Mouse (Mus musculus) MEL-GATA-1-ER (cell line): ENCODE data around the gene Obp2b.

Source experiments
- DNase-seq: peaks from one replicate; pipeline ENCODE4 v3.0.0-alpha.2; 2012; ENCODE audit warnings: low read depth; ENCODE audit errors: extremely low read depth

Obp2b gene

GRCm38 (mm10) chr2:25776717-25777116, 39.9 kb downstream of the Obp2b start, which contains the start of gene Lcn11:
Lcn11 (plus strand) TSS chr2:25777017.
- DNase-seq: no peak

- no peak for DNase-seq
These were observed 42.3 kb downstream of the Obp2b start for GRCm38 (mm10) chr2:25779076-25779475.

GRCm38 (mm10) chr2:25780921-25781320, 44.1 kb downstream of the Obp2b start:
- no peak for DNase-seq

GRCm38 (mm10) chr2:25781957-25782356, 45.1 kb downstream of the Obp2b start, which contains the start of gene Gm13539:
Gm13539 (plus strand) TSS chr2:25782257.
- DNase-seq: no peak

GRCm38 (mm10) chr2:25785573-25786322, 48.9 kb downstream of the Obp2b start:
- DNase-seq: no peak

GRCm38 (mm10) chr2:25789092-25789491, 52.3 kb downstream of the Obp2b start:
- DNase-seq: peak; percentile 56
